Mouse (Mus musculus) limb, embryonic 15.5 days (tissue): Measurements from ENCODE around the gene Cacna2d2. TPM values are rescaled to one million over a fixed set of nuclear protein-coding genes. Genes with fewer than 3 reads are reported as not detected.

Source experiments
- ATAC-seq: fragments of 200-750 bp; cut with Nextera tagmentation; 2 replicates; pipeline ENCODE4 v1.8.0; 2017; ENCODE audit warnings: low read depth, moderate TSS enrichment; ENCODE audit not compliant: insufficient number of reproducible peaks, low FRiP score, low TSS enrichment
- H3K27ac ChIP-seq: fragments of 300-500 bp; sonication (generic); 2 replicates; pipeline ENCODE4 v1.5.1; 2015; ENCODE audit warnings: moderate library complexity, mild to moderate bottlenecking, inconsistent platforms
- H3K27me3 ChIP-seq: fragments of 300-500 bp; sonication (generic); 2 replicates; pipeline ENCODE4 v1.6.1; 2015; ENCODE audit warnings: inconsistent platforms
- H3K36me3 ChIP-seq: fragments of 300-500 bp; sonication (generic); 2 replicates; pipeline ENCODE4 v1.6.1; 2015; ENCODE audit warnings: inconsistent platforms
- H3K4me1 ChIP-seq: fragments of 300-500 bp; sonication (generic); 2 replicates; pipeline ENCODE4 v1.6.1; 2015; ENCODE audit warnings: inconsistent platforms
- H3K4me2 ChIP-seq: fragments of 300-500 bp; sonication (generic); 2 replicates; pipeline ENCODE4 v1.6.1; 2015; ENCODE audit warnings: mild to moderate bottlenecking, inconsistent platforms
- H3K4me3 ChIP-seq: fragments of 300-500 bp; sonication (generic); 2 replicates; pipeline ENCODE4 v1.5.1; 2015; ENCODE audit warnings: mild to moderate bottlenecking, inconsistent platforms
- H3K9ac ChIP-seq: fragments of 300-500 bp; sonication (generic); 2 replicates; pipeline ENCODE4 v1.6.1; 2015; ENCODE audit warnings: inconsistent platforms
- H3K9me3 ChIP-seq: fragments of 300-500 bp; sonication (generic); 2 replicates; pipeline ENCODE4 v1.6.1; 2016; ENCODE audit warnings: inconsistent platforms
- WGBS: fragments of 180-500 bp; shearing (Covaris S2); methylation state at CpG from one replicate; pipeline ENCODE4 v1.1.7; 2015; 5-methylcytosine and 5-hydroxymethylcytosine counted together
- polyA plus RNA-seq: library from polyadenylated mRNA; unstranded; fragments of >200 nt; fragmentation: Nextera tagmentation; extraction: Ambion mirVana; gene quantifications from 2 replicates; pipeline ENCODE4 v1.2.1, GENCODE M21; 2015

Gene Cacna2d2
- polyA plus RNA-seq, 1 experiment from 2014 or later, result 0.37 TPM

DNA sequence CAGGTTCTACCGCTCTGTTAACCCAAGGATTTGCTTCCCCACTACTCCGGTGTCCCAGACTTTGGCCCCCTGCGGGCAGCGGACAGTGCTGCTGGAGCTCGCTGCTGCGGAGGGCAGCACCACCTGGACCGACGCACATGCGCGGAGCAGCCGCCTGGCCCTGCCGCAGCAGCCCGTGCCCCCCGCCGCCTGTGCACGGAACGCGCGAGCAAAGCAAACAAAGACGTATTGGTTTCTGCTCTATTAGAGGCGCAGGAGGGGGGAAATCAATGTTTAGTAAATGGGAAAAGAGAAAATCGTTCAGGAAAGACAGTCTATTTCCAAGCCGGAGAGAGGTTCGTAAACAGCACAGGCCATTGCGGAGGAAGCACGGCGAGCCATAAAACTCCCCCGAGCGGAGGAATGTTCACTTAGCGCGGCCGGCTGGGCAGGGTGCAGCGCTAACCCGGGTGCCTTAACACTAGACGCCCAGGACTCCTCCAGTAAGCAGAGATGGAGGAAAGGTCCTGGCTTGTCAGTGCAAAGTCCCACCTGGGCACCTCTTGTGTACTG lies 21.4 kb upstream of the Cacna2d2 start:
- H3K9me3 ChIP-seq, result no peaks in the 10 kb centered on the region
- no peak for ATAC-seq
- peaks cover 11% of the 10 kb centered on the region for H3K4me1 ChIP-seq
- H3K4me2 ChIP-seq, result peak overlapping the region; percentile 58
- H3K27ac ChIP-seq, result no peak overlapping the region
- H3K27me3 ChIP-seq, result peaks cover 89% of the 10 kb centered on the region
- H3K36me3 ChIP-seq, result no peaks in the 10 kb centered on the region
- WGBS, result under 1% methylated on average over 35 of the region's 35 CpGs
- peak overlapping the region; percentile 37 for H3K4me3 ChIP-seq
- H3K9ac ChIP-seq, result no peak overlapping the region

DNA sequence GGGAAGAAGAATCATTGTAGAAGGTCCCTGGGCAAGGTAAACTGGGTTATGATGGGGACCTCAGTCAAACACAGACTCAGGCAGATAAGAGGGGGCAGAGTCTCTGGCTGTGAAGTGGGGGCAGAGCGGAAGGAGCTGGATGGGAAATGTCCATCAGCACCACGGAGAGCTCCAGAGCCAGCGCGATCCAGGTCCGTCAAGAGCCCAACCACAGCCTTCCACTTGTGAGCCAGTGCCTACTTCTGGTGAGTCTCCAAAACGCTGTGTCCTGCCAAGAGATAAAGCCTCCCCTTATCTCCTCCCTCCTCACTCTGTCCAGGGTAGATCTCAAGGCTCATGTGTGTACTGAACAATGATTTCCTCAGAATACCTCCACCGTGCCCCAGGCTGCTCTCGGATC lies 17.7 kb upstream of the Cacna2d2 start:
- Histone ChIP-seq H3K4me1 (peaks cover 11% of the 10 kb centered on the region), H3K4me2 (no peak overlapping the region), H3K27ac (no peak overlapping the region), H3K9ac (no peak overlapping the region), H3K4me3 (no peak overlapping the region), H3K27me3 (peaks cover 97% of the 10 kb centered on the region), H3K9me3 (no peaks in the 10 kb centered on the region), H3K36me3 (no peaks in the 10 kb centered on the region)
- WGBS, result 12% methylated on average over 8 of the region's 8 CpGs
- ATAC-seq, result no peak

DNA sequence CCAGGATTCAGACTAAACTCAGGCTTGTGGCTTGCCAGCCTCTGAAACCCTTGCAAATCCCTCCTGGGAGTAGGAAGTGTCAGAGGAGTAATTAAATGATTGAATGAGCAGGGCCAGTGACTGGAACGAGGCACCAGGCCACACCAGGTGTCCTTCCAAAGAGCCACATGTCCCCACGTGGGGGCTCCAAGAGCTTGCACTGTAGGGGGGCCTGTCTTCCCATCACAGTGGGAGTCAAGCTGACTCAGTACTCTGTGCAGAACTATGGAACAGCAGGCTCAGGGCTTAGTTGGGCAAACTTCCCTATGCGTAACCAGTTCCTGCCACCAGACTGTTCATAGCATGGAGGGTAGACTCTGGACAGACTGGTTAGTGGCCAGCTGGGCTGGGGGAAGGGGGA lies 15.0 kb upstream of the Cacna2d2 start:
- no peak for ATAC-seq
- Histone ChIP-seq H3K27me3 (peaks cover 89% of the 10 kb centered on the region), H3K9me3 (no peaks in the 10 kb centered on the region), H3K4me3 (no peak overlapping the region), H3K27ac (no peak overlapping the region), H3K9ac (no peak overlapping the region), H3K4me2 (no peak overlapping the region), H3K36me3 (no peaks in the 10 kb centered on the region), H3K4me1 (peaks cover 6% of the 10 kb centered on the region; the same call in 1 of the 2 replicates)
- 25% methylated on average over 3 of the region's 3 CpGs for WGBS

DNA sequence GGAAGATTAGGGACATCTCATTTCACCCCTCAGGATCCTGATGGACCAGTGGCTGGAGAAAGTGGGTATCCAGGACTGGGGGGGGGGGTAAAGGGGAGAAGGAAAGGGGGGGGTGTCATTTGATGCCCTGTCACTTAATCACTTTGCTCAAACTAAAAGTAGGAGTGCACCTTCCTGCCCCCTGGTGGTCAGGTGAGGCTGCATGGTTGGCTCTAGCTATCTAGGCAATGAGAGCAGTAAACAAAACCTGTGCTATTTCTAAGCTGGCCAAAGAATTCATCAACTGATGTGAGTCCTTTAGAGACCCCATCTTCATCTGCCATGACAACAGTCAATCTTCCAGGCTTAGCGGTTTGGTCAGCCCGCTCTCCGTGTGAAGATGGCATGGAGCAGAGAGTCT lies 12.7 kb upstream of the Cacna2d2 start:
- Histone ChIP-seq H3K36me3 (no peaks in the 10 kb centered on the region), H3K9ac (no peak overlapping the region), H3K4me3 (no peak overlapping the region), H3K27me3 (peaks cover 72% of the 10 kb centered on the region), H3K9me3 (no peaks in the 10 kb centered on the region), H3K27ac (no peak overlapping the region), H3K4me1 (peaks cover 12% of the 10 kb centered on the region; the same call in 1 of the 2 replicates), H3K4me2 (no peak overlapping the region)
- 59% methylated on average over 3 of the region's 3 CpGs for WGBS
- no peak for ATAC-seq

DNA sequence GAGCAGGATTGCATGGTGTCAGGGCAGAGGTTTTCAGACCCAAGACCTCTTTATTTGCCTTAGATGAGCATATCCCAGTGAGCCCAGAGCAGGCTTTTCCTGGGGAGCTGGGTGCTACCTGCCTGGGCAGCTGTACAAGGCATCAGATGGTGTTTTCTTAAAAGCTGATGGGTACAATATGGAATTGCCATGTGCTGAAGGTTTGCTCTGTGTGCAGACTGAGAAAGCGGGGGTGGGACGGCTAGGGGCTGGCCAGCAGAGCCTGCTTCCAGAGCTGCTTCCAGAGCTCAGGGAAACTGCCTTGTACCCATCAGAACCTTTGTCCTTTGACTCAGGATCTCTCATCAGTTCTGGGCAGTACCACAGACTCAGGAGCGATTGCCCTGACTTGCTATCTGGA lies 11.7 kb upstream of the Cacna2d2 start:
- H3K9ac ChIP-seq, result no peak overlapping the region
- H3K4me1 ChIP-seq, result peaks cover 12% of the 10 kb centered on the region; the same call in 1 of the 2 replicates
- 80% methylated on average over 3 of the region's 3 CpGs for WGBS
- no peak overlapping the region for H3K27ac ChIP-seq
- H3K36me3 ChIP-seq, result no peaks in the 10 kb centered on the region
- H3K4me2 ChIP-seq, result no peak overlapping the region
- no peaks in the 10 kb centered on the region for H3K9me3 ChIP-seq
- peaks cover 62% of the 10 kb centered on the region for H3K27me3 ChIP-seq
- ATAC-seq, result no peak
- no peak overlapping the region for H3K4me3 ChIP-seq

DNA sequence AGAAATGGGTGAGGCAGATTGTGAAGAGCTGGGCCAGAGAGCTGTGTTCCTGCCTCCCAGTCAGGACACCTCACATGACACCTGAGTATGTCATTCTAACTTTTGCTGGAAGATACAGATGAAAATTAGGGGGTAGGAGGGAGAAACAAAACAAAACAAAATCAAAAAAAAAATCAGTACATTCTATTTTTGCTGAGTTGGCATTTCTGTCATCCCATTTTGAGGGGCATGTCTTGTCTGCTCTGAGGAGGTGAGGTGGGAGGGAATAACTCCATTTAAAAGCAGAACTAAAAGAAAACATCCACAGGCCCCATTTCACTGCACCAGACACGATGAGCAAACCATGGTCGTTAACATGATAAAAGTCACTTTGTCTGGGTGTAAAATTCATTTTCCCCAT lies 11.1 kb upstream of the Cacna2d2 start:
- Histone ChIP-seq H3K9me3 (no peaks in the 10 kb centered on the region), H3K4me2 (no peak overlapping the region), H3K27ac (no peak overlapping the region), H3K4me1 (peaks cover 12% of the 10 kb centered on the region; the same call in 1 of the 2 replicates), H3K9ac (no peak overlapping the region), H3K27me3 (peaks cover 57% of the 10 kb centered on the region), H3K4me3 (no peak overlapping the region), H3K36me3 (no peaks in the 10 kb centered on the region)
- WGBS, result 48% methylated on average over 2 of the region's 2 CpGs
- no peak for ATAC-seq

DNA sequence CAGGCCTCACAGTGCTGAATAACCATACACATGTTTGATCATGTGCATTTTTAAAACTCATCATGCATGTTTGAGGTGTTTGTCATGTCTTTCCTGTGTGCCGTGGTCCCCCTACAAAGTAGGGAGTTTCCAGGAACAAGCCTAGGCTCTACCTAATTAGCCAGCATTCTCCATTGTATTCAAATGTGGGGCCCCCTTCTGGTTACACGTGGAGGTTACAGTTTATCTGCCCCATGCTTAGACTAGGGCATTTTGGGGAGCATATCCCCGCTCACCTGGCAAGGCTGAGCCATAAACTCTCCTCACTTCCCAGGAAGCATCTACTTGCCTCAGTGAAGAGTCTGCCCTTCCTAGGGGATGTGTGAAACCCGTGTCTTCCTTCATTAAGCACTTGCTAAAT lies 3.0 kb upstream of the Cacna2d2 start:
- Histone ChIP-seq H3K4me1 (peaks cover 16% of the 10 kb centered on the region), H3K4me3 (no peak overlapping the region), H3K4me2 (no peak overlapping the region), H3K27me3 (peaks cover 60% of the 10 kb centered on the region), H3K9ac (no peak overlapping the region), H3K27ac (no peak overlapping the region), H3K9me3 (no peaks in the 10 kb centered on the region), H3K36me3 (no peaks in the 10 kb centered on the region)
- no peak for ATAC-seq
- 28% methylated on average over 4 of the region's 4 CpGs for WGBS

DNA sequence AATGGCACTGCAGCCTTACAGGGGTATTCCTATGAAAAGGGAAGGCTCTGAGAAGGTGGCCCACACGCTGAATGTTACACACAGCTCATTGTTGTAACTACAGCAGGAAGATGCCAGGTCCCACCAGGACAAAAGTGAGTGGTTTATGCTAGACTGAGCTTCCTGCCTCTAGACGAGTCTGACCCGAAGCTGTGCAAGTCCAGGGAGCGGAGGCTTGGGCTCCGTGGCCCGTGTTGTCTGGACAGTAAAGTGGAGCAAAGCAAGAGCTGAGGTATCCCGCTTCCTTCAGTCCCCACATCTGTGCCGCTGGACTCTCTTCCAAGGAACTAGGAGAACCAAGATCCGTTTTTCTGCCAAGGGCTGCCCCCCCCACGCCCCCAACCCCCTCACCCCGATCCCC lies 444 bp upstream of the Cacna2d2 start:
- Histone ChIP-seq H3K4me2 (no peak overlapping the region), H3K4me3 (no peak overlapping the region)

DNA sequence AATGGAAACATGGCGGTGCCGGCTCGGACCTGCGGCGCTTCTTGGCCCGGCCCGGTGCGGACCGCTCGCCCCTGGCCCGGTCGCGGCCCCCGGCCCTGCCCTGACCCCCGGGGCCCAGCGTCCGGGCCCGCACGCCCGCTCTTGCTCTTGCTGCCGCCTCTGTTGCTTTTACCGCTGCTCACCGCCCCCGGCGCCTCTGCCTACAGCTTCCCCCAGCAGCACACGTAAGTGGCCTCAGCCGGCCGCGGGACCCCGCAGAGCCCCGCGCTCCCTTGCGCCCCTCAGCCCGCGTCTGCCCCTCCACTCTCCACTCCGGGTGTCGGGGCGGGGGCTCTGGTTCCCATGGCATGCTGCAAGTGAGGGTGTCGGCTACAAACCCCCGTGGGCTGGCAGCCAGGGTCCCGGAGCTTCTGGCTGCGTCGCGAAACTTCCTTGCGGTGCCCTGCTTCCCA lies 674 bp downstream of the Cacna2d2 start:
- H3K9me3 ChIP-seq, result no peaks in the 10 kb centered on the region
- H3K36me3 ChIP-seq, result no peaks in the 10 kb centered on the region
- 0 out of 2 replicates have a peak, but pooled peaks have one; percentile 1 for ATAC-seq
- H3K4me2 ChIP-seq, result peak overlapping the region; percentile 99
- peak overlapping the region; percentile 65 for H3K4me3 ChIP-seq
- peaks cover 16% of the 10 kb centered on the region for H3K4me1 ChIP-seq
- WGBS, result 1% methylated on average over 31 of the region's 45 CpGs
- no peak overlapping the region for H3K27ac ChIP-seq
- peaks cover 85% of the 10 kb centered on the region for H3K27me3 ChIP-seq
- H3K9ac ChIP-seq, result peak overlapping the region; percentile 50

More for the DNA sequence above, 444 bp upstream of the Cacna2d2 start:
- no peaks in the 10 kb centered on the region for H3K9me3 ChIP-seq
- H3K9ac ChIP-seq, result no peak overlapping the region
- no peak for ATAC-seq
- WGBS, result 30% methylated on average over 11 of the region's 11 CpGs
- no peak overlapping the region for H3K27ac ChIP-seq
- peaks cover 84% of the 10 kb centered on the region for H3K27me3 ChIP-seq
- no peaks in the 10 kb centered on the region for H3K36me3 ChIP-seq
- peaks cover 16% of the 10 kb centered on the region for H3K4me1 ChIP-seq

DNA sequence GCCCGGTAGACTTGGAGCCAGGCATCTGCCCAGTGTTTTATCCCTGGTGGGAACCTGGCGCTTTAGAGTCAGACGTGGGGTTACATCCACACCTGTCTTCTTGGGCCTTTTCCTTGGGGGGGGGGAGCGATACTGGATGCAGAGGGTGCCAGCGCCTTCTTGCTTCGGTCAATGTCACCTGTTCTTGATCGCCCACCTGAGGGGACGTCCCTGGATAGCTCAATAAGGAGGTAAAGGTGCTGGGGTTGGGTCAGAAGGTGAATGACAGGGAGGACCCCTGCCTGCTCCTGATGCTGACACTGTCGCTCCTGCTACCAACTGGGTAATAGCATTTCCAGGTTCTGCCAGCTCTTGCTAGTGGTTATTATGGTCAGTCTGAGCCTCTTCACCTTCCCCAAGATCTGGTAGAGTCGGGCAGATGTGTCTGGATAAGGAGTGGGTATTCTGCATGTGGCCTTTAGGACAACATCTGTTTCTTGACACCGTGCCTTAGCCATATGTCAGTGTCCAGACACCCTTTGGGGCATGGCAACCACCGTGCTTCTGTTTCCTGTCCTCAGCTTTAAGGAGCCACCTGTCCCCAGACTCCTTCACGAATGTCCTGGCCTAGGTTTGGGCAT lies 1.4 kb downstream of the Cacna2d2 start:
- no peak for ATAC-seq
- WGBS, result 11% methylated on average over 13 of the region's 13 CpGs

DNA sequence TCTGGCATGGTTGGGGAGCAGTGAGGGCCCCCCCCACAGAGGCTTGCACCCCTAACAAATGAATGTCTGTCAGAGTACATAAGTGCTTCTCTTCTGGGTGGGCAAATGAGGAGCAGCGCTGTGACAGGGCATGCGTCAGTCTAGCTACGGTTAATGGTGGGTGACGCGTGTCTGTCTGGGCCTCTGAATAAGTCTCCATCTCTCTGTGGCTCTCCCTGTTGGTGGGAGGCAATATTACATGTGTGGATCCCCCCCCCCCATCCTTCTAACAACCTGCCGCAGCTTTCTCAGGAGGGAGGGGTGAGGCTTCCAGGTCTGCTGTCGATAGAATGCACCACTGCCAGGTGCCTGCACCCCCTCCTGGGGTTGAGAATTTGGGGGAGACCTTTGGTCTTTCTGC lies 3.7 kb downstream of the Cacna2d2 start:
- Histone ChIP-seq H3K4me3 (no peak overlapping the region), H3K4me1 (peaks cover 16% of the 10 kb centered on the region), H3K9me3 (no peaks in the 10 kb centered on the region), H3K36me3 (no peaks in the 10 kb centered on the region), H3K27me3 (peaks cover 71% of the 10 kb centered on the region), H3K9ac (no peak overlapping the region), H3K27ac (no peak overlapping the region), H3K4me2 (no peak overlapping the region)
- ATAC-seq, result no peak
- WGBS, result 56% methylated on average over 7 of the region's 7 CpGs

More for the DNA sequence above, 1.4 kb downstream of the Cacna2d2 start:
- H3K27ac ChIP-seq, result no peak overlapping the region
- peak overlapping the region; percentile 65 for H3K4me3 ChIP-seq
- peaks cover 16% of the 10 kb centered on the region for H3K4me1 ChIP-seq
- no peak overlapping the region for H3K9ac ChIP-seq
- H3K4me2 ChIP-seq, result peak overlapping the region; percentile 99
- no peaks in the 10 kb centered on the region for H3K9me3 ChIP-seq
- H3K36me3 ChIP-seq, result no peaks in the 10 kb centered on the region
- H3K27me3 ChIP-seq, result peaks cover 85% of the 10 kb centered on the region

DNA sequence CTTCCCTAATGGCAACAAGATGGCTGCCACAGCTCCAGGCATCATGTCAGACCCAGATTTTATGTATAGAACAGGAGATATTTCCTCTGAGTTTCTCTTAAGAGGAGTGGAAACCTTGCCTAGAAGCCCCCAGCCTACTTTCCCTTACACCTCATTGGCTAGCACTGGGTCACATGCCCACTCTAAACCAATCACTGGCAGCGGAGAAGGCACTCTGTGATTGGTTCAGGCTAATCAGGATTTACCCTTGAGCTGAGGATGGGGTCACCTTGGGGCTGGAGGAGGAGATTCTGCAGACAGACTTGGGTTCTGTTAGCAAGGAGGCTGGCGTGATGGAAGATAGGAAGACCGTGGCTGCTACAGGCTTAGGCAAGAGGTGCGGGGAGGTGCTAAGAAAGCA lies 10.0 kb downstream of the Cacna2d2 start:
- H3K9me3 ChIP-seq, result no peaks in the 10 kb centered on the region
- no peak overlapping the region for H3K9ac ChIP-seq
- WGBS, result 84% methylated on average over 4 of the region's 4 CpGs
- no peaks in the 10 kb centered on the region for H3K4me1 ChIP-seq
- no peaks in the 10 kb centered on the region for H3K36me3 ChIP-seq
- no peak overlapping the region for H3K4me2 ChIP-seq
- no peak overlapping the region for H3K27ac ChIP-seq
- peaks cover 27% of the 10 kb centered on the region for H3K27me3 ChIP-seq
- ATAC-seq, result no peak
- no peak overlapping the region for H3K4me3 ChIP-seq
